Mouse (Mus musculus): ENCODE measurements at regions not wholly inside any gene's neighbourhood (a gene's known extent, or its start where the extent isn't known, plus 50 kb on each side); places are given as distances from the start of the nearest gene placed in this dataset.

DNA sequence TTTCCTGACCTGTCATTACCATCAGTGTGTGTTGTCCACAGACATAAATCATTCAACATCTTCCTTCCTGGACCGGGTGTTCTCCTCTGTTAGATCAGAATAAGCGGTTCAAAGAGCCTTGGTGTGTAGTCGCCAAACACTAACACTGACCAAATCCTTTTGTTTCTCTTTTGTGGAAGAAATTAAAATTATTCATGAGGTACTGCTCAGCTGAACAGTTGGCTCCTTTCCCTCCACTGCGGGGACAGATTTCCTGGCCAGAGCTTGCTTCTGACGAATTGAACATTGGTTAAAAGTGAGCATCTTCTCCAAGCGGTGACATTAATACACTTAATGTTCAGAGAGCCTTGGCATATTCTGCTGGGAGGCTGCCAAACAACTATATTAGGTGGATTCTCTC lies 506.2 kb downstream of the 1810013L24Rik start:
- WGBS (ENCODE audit: insufficient replicate concordance) = 63% methylated on average over 6 of the region's 6 CpGs
- no peak overlapping the region for H3K9ac ChIP-seq (replicated peaks)
- H3K4me2 ChIP-seq (ENCODE audit: low read depth) = no peak overlapping the region
- no peak overlapping the region for H3K27ac ChIP-seq
- no peaks in the 10 kb centered on the region for H3K9me3 ChIP-seq (ENCODE audit: control insufficient read depth, low read length)
- H3K4me1 ChIP-seq (replicated peaks; ENCODE audit: control insufficient read depth in 2 of 2, insufficient read depth in 2 of 2, low read length in 1 of 2) = no peaks in the 10 kb centered on the region
- TF ChIP-seq CTCF (IDR thresholded peaks at IDR 0.05; ENCODE audit: low read depth) (no peak), EP300 (IDR thresholded peaks at IDR 0.05; ENCODE audit: low read depth) (no peak)
- H3K4me3 ChIP-seq (ENCODE audit: insufficient read depth in 1 of 2, low read depth in 2 of 2, low read length in 2 of 2) = no peak overlapping the region
- H3K27me3 ChIP-seq (ENCODE audit: control insufficient read depth, insufficient read depth, low read length) = no peaks in the 10 kb centered on the region
- no peaks in the 10 kb centered on the region for H3K36me3 ChIP-seq (replicated peaks; ENCODE audit: control insufficient read depth, insufficient read depth, low read depth)
- ATAC-seq (ENCODE audit: insufficient read depth) (no peak), DNase-seq (ENCODE audit: low read depth in 3 of 3, low spot score in 3 of 3) (no peak)

DNA sequence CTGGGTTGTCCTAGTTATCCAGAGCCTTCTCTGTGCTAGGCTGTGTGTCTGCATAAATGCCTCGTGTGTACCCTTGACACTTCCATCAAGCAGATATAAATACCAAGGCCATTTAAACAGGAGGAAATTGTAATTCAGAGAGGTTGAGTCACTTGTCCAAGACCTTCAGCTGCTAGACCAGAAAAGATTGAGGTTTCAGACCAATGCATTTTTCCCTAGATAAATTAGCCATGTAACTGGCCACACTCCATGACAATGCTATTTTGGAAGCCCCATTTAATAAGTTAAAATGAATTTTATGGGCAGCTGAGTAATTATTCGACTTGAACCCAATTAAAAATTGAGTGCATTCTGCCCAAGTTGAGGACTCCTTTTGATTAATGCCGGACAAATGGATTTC lies 509.6 kb downstream of the 1810013L24Rik start:
- no peak for TF ChIP-seq CTCF (IDR thresholded peaks at IDR 0.05; ENCODE audit: low read depth)
- no peak for TF ChIP-seq EP300 (IDR thresholded peaks at IDR 0.05; ENCODE audit: low read depth)
- DNase-seq (ENCODE audit: low read depth in 3 of 3, low spot score in 3 of 3) (no peak), ATAC-seq (ENCODE audit: insufficient read depth) (no peak)
- Histone ChIP-seq H3K4me1 (replicated peaks; ENCODE audit: control insufficient read depth in 2 of 2, insufficient read depth in 2 of 2, low read length in 1 of 2) (no peaks in the 10 kb centered on the region), H3K36me3 (replicated peaks; ENCODE audit: control insufficient read depth, insufficient read depth, low read depth) (no peaks in the 10 kb centered on the region), H3K9ac (replicated peaks) (no peak overlapping the region), H3K27ac (no peak overlapping the region), H3K4me3 (ENCODE audit: insufficient read depth in 1 of 2, low read depth in 2 of 2, low read length in 2 of 2) (no peak overlapping the region), H3K4me2 (ENCODE audit: low read depth) (no peak overlapping the region), H3K9me3 (ENCODE audit: control insufficient read depth, low read length) (no peaks in the 10 kb centered on the region), H3K27me3 (ENCODE audit: control insufficient read depth, insufficient read depth, low read length) (no peaks in the 10 kb centered on the region)
- whole genome bisulfite sequencing (ENCODE audit: insufficient replicate concordance) = 45% methylated on average over 3 of the region's 3 CpGs

DNA sequence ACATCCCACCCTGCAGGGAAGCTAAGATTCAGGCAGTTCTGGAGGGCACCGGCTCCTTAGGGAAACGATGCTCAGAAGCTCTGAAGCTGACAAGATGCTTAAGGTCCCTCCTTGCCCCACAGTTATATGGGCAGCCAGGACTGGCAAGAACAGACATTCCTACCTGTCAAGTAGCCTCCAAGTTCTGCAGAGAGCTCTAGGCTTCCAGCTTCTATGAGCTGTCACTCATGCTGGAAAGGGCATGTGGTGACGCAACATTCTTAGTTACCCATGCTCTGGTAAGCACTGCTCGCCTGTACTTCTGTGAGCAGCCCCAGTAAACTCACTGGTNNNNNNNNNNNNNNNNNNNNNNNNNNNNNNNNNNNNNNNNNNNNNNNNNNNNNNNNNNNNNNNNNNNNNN lies 511.3 kb downstream of the 1810013L24Rik start:
- Histone ChIP-seq H3K27ac (no peak overlapping the region), H3K36me3 (replicated peaks; ENCODE audit: control insufficient read depth, insufficient read depth, low read depth) (no peaks in the 10 kb centered on the region), H3K4me1 (replicated peaks; ENCODE audit: control insufficient read depth in 2 of 2, insufficient read depth in 2 of 2, low read length in 1 of 2) (no peaks in the 10 kb centered on the region), H3K4me2 (ENCODE audit: low read depth) (no peak overlapping the region), H3K27me3 (ENCODE audit: control insufficient read depth, insufficient read depth, low read length) (no peaks in the 10 kb centered on the region), H3K9ac (replicated peaks) (no peak overlapping the region), H3K4me3 (ENCODE audit: insufficient read depth in 1 of 2, low read depth in 2 of 2, low read length in 2 of 2) (no peak overlapping the region), H3K9me3 (ENCODE audit: control insufficient read depth, low read length) (no peaks in the 10 kb centered on the region)
- WGBS (ENCODE audit: insufficient replicate concordance) = 63% methylated on average over 4 of the region's 4 CpGs
- no peak for ATAC-seq (ENCODE audit: insufficient read depth)
- no peak for TF ChIP-seq EP300 (IDR thresholded peaks at IDR 0.05; ENCODE audit: low read depth)
- no peak for TF ChIP-seq CTCF (IDR thresholded peaks at IDR 0.05; ENCODE audit: low read depth)
- no peak for DNase-seq (ENCODE audit: low read depth in 3 of 3, low spot score in 3 of 3)

DNA sequence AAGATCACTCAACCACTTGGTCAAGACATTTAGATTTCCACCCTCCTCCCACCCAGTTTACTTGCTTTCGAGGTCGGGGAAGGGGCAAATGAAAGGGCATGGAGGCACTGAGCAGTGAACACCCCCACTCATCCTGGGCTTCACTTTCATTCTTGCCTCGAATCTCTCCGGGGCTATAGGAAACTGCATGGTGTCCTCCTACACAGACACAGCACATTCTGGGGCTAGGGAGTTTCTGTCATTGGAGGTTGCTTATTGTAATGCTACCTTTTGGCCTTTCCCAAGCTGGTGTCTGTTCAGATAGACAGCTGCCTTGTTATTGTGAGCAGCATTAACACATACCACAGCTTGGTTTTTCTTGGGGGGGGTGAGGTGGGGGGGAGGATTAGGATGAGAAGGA lies 523.9 kb downstream of the 1810013L24Rik start:
- no peaks in the 10 kb centered on the region for H3K36me3 ChIP-seq (replicated peaks; ENCODE audit: control insufficient read depth, insufficient read depth, low read depth)
- no peak for TF ChIP-seq CTCF (IDR thresholded peaks at IDR 0.05; ENCODE audit: low read depth)
- TF ChIP-seq EP300 (IDR thresholded peaks at IDR 0.05; ENCODE audit: low read depth) = no peak
- H3K4me3 ChIP-seq (ENCODE audit: insufficient read depth in 1 of 2, low read depth in 2 of 2, low read length in 2 of 2) = no peak overlapping the region
- 48% methylated on average over 4 of the region's 4 CpGs for WGBS (ENCODE audit: insufficient replicate concordance)
- H3K9ac ChIP-seq (replicated peaks) = no peak overlapping the region
- H3K27ac ChIP-seq = no peak overlapping the region
- ATAC-seq (ENCODE audit: insufficient read depth) (no peak), DNase-seq (ENCODE audit: low read depth in 3 of 3, low spot score in 3 of 3) (no peak)
- no peaks in the 10 kb centered on the region for H3K27me3 ChIP-seq (ENCODE audit: control insufficient read depth, insufficient read depth, low read length)
- H3K9me3 ChIP-seq (ENCODE audit: control insufficient read depth, low read length) = no peaks in the 10 kb centered on the region
- no peaks in the 10 kb centered on the region for H3K4me1 ChIP-seq (replicated peaks; ENCODE audit: control insufficient read depth in 2 of 2, insufficient read depth in 2 of 2, low read length in 1 of 2)
- no peak overlapping the region for H3K4me2 ChIP-seq (ENCODE audit: low read depth)

DNA sequence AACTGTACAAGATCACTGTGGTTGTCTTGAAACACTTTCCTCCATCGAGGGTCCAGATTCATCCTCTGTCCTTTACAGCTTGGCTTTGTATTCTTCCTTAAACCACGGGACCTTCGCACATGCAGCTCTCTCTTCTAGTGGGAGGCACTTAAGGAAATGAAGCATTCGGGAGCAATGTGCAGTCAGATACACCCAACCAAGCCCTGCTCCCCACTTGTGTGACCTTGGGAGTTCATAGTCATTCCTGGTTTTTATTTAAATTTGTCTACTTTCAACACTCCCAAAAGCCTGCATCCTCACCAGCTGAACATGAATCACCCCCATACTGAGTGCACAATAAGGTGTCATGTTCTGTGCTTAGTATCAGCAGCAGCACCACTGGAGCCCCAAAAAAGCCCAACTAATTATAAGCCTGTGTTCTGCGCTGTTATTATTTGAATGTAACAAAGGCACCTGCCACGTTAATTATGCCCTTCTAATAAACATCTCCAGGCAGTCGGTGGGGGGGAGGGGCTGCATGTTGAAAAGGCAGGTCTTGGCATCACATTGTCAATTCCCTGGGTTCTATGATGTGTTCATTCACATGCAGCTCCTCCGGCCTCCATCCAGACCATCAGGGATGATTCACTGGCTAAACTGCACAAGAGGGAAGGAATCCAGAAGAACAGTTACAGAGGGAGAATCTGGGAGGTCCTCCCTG lies 524.6 kb downstream of the 1810013L24Rik start:
- TF ChIP-seq CTCF (IDR thresholded peaks at IDR 0.05; ENCODE audit: low read depth) (no peak), EP300 (IDR thresholded peaks at IDR 0.05; ENCODE audit: low read depth) (no peak)
- WGBS (ENCODE audit: insufficient replicate concordance) = 47% methylated on average over 8 of the region's 8 CpGs
- H3K27me3 ChIP-seq (ENCODE audit: control insufficient read depth, insufficient read depth, low read length) = no peaks in the 10 kb centered on the region
- H3K27ac ChIP-seq = no peak overlapping the region
- DNase-seq (ENCODE audit: low read depth in 3 of 3, low spot score in 3 of 3) = no peak
- no peaks in the 10 kb centered on the region for H3K9me3 ChIP-seq (ENCODE audit: control insufficient read depth, low read length)
- no peak overlapping the region for H3K4me2 ChIP-seq (ENCODE audit: low read depth)
- no peaks in the 10 kb centered on the region for H3K4me1 ChIP-seq (replicated peaks; ENCODE audit: control insufficient read depth in 2 of 2, insufficient read depth in 2 of 2, low read length in 1 of 2)
- no peak for ATAC-seq (ENCODE audit: insufficient read depth)
- H3K9ac ChIP-seq (replicated peaks) = no peak overlapping the region
- H3K36me3 ChIP-seq (replicated peaks; ENCODE audit: control insufficient read depth, insufficient read depth, low read depth) = no peaks in the 10 kb centered on the region
- H3K4me3 ChIP-seq (ENCODE audit: insufficient read depth in 1 of 2, low read depth in 2 of 2, low read length in 2 of 2) = no peak overlapping the region

Data from liver, embryonic 14.5 days (tissue).